Mouse (Mus musculus) heart, postnatal 0 days (tissue): ENCODE results near the gene Msantd3. TPM values are rescaled to one million over a fixed set of nuclear protein-coding genes. Genes with fewer than 3 reads are reported as not detected.
A peak's percentile ranks its signal among the peaks of the same experiment; 100 is the strongest.

Experiments used
- ATAC-seq: fragments of 200-750 bp; cut with Nextera tagmentation; 2 replicates; pipeline ENCODE4 v1.8.0; 2017; ENCODE audit warnings: low read depth, moderate number of reproducible peaks, moderate library complexity; ENCODE audit not compliant: insufficient read depth
- DNase-seq: peaks from one replicate; pipeline ENCODE4 v3.0.0-alpha.2; 2016; ENCODE audit warnings: low spot score
- H3K27ac ChIP-seq: fragments of 300-500 bp; sonication (generic); 2 replicates; pipeline ENCODE4 v1.5.1; 2014; ENCODE audit warnings: low read depth, mild to moderate bottlenecking
- H3K27me3 ChIP-seq: fragments of 300-500 bp; sonication (generic); 2 replicates; pipeline ENCODE4 v1.6.1; 2014; ENCODE audit warnings: low read length, mixed read lengths; ENCODE audit not compliant: control insufficient read depth, insufficient read depth
- H3K36me3 ChIP-seq: fragments of 300-500 bp; sonication (generic); replicated peaks from 2 replicates; pipeline ENCODE4 v1.6.1; 2014; ENCODE audit warnings: low read length, mixed read lengths; ENCODE audit not compliant: control insufficient read depth, insufficient read depth
- H3K4me1 ChIP-seq: fragments of 300-500 bp; sonication (generic); 2 replicates; pipeline ENCODE4 v1.6.1; 2014; ENCODE audit warnings: antibody characterized with exemption; ENCODE audit not compliant: control insufficient read depth, insufficient read depth
- H3K4me2 ChIP-seq: fragments of 300-500 bp; sonication (generic); 2 replicates; pipeline ENCODE4 v1.6.1; 2014; ENCODE audit warnings: low read depth, mild to moderate bottlenecking, low read length, moderate library complexity
- H3K4me3 ChIP-seq: fragments of 300-500 bp; sonication (generic); 2 replicates; pipeline ENCODE4 v1.5.1; 2014; ENCODE audit warnings: low read depth, low read length
- H3K9ac ChIP-seq: fragments of 300-500 bp; sonication (generic); replicated peaks from 2 replicates; pipeline ENCODE4 v1.6.1; 2014; ENCODE audit warnings: low read depth, low read length, mixed read lengths
- H3K9me3 ChIP-seq: fragments of 300-500 bp; sonication (generic); replicated peaks from 2 replicates; pipeline ENCODE4 v1.6.1; 2016; ENCODE audit warnings: low read length; ENCODE audit not compliant: control insufficient read depth
- CTCF ChIP-seq: IDR thresholded peaks from 2 replicates; pipeline ENCODE4 v1.5.1; 2016; ENCODE audit warnings: antibody characterized with exemption, control low read depth, low read depth
- EP300 ChIP-seq: IDR thresholded peaks from 2 replicates; pipeline ENCODE4 v1.6.1; 2016; ENCODE audit warnings: antibody characterized with exemption, low read depth
- WGBS: fragments of 180-500 bp; shearing (Covaris S2); extraction: QIAGEN DNeasy Blood & Tissue Kit; methylation state at CpG from one replicate; pipeline ENCODE4 v1.1.7; 2014; 5-methylcytosine and 5-hydroxymethylcytosine counted together
- polyA plus RNA-seq: library from polyadenylated mRNA; unstranded; fragments of >200 nt; fragmentation: Nextera tagmentation; extraction: Ambion mirVana; gene quantifications from 2 replicates; pipeline ENCODE4 v1.2.1, GENCODE M21; 2015
- total RNA-seq: library from RNA; depleted of rRNA; stranded (reverse); fragments of >200 nt; gene quantifications from 2 replicates; pipeline ENCODE4 v1.2.3, GENCODE M21; 2014; ENCODE audit warnings: low replicate concordance; rRNA removed

The Msantd3 gene
- total RNA-seq = 18.1 and 25.9 TPM in 2 replicates
- polyA plus RNA-seq = 21.3 and 23.0 TPM in 2 replicates

DNA sequence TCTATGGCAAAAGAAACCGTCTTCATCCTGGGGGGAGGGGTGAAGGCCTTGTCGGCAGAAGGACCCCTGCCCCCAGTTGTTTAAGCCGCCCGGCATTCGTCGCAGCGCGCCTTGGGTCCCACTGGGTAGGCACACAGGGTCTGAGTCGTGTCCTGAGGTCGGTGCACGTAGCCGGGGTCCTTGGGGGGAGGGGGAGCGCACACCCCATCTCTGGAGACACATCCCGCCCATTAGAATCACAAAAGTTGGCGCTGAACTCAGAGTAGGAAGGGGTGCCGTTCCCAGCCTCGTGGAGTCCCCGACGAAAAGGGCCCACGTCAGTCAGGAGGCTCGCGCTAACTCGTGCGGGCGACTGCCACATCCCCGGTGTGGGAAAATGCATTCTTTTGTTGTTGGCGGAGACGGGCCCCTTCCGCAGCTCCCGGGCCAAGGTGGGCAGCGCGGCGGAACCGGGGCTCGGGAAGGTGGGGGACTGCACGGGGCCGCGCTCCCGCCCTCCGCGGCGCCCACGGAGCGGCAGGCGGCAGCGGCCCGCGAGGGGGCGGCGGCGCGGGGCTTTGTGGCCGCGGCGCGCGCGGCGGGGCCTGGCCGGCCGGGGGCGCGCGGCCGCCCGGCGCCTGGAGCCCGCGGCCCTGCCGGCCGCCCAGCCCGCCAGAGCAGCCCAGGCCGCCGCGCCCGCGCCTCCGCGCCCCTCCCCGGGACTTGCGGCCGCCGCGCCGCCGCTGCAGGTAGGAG is at the start of gene Msantd3:
Msantd3 (plus strand) TSS at position 95 of the 735 bp plus-strand sequence.
- peak within 1 kb of the TSS; percentile 95 for H3K4me2 ChIP-seq
- peak within 1 kb of the TSS; percentile 97 for H3K9ac ChIP-seq
- peak; percentile 71 for ATAC-seq
- TF ChIP-seq EP300 (no peak), CTCF (no peak)
- H3K9me3 ChIP-seq = no peaks in the 10 kb centered on the region
- WGBS = 2% methylated on average over 38 of the region's 86 CpGs
- H3K27me3 ChIP-seq = no peaks in the 10 kb centered on the region
- peak within 1 kb of the TSS; percentile 93 for H3K27ac ChIP-seq
- peak within 1 kb of the TSS; percentile 85 for H3K4me3 ChIP-seq
- peaks cover 35% of the 10 kb centered on the region for H3K4me1 ChIP-seq
- H3K36me3 ChIP-seq = no peaks in the 10 kb centered on the region
- DNase-seq = peak; percentile 43

DNA sequence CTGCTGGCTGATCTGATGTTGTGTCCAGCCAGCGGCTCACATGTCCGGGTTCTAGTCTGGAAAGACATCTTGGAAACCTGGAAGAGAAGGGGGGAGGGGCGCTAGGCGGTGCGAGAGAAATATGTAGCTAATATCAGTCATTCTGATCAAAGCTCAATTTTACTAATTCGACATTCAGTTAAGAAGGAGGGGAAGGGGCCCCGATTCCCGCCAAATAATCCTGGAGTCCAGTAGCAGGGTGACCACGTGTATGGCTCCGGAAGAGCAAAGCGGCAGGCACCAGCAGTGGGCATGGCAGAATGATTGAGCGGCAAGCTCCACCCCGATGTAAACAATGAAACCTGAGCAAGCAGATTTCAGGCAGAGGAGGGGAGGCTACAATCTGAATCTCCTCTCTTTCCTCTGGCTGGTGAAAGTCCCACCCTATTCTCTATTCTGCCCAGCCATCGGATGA is 48.4 kb upstream of the Msantd3 start:
- DNase-seq (no peak), ATAC-seq (no peak)
- H3K27me3 ChIP-seq = no peaks in the 10 kb centered on the region
- H3K4me3 ChIP-seq = peak overlapping the region; percentile 34
- H3K27ac ChIP-seq = no peak overlapping the region
- no peak overlapping the region for H3K9ac ChIP-seq
- no peaks in the 10 kb centered on the region for H3K4me1 ChIP-seq
- TF ChIP-seq EP300 = no peak
- no peak for TF ChIP-seq CTCF
- H3K9me3 ChIP-seq = no peaks in the 10 kb centered on the region
- peak overlapping the region; percentile 51 for H3K4me2 ChIP-seq
- H3K36me3 ChIP-seq = no peaks in the 10 kb centered on the region
- 9% methylated on average over 14 of the region's 14 CpGs for WGBS

- whole genome bisulfite sequencing = 47% methylated on average over 2 of the region's 2 CpGs
- Histone ChIP-seq H3K9me3 (no peaks in the 10 kb centered on the region), H3K27ac (no peak overlapping the region), H3K36me3 (no peaks in the 10 kb centered on the region), H3K27me3 (no peaks in the 10 kb centered on the region), H3K4me1 (no peaks in the 10 kb centered on the region), H3K9ac (no peak overlapping the region), H3K4me2 (no peak overlapping the region), H3K4me3 (no peak overlapping the region)
- ATAC-seq (no peak), DNase-seq (no peak)
- TF ChIP-seq CTCF = no peak
- TF ChIP-seq EP300 = no peak
Measured at GRCm38 (mm10) chr4:48492510-48492909, 47.2 kb upstream of the Msantd3 start.

DNA sequence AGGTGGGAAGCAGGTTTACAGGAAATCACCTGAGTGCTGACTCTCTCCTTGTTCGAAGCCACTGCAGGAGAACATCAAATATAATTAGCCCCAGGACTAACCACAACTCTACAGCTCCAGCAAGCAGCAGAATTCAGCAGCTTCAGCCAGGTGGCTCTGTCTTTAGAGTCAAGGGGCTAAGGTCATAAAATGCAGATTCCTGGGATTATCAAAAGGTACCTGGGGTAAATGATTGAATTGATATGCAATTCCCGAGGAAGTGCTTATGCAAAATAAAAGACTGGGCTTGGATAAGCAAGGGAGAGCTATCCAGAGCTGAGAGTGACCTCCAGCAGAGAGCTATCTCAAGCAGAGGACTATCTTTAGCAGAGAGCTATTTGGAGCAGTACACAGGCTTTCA is 28.9 kb upstream of the Msantd3 start:
- no peaks in the 10 kb centered on the region for H3K4me1 ChIP-seq
- no peak overlapping the region for H3K27ac ChIP-seq
- no peaks in the 10 kb centered on the region for H3K27me3 ChIP-seq
- ATAC-seq = no peak
- no peaks in the 10 kb centered on the region for H3K36me3 ChIP-seq
- 29% methylated on average over 2 of the region's 2 CpGs for WGBS
- TF ChIP-seq EP300 (no peak), CTCF (no peak)
- no peak overlapping the region for H3K9ac ChIP-seq
- 0 out of 2 replicates have a peak, but pooled peaks cover 3% of the 10 kb centered on the region for H3K9me3 ChIP-seq
- H3K4me2 ChIP-seq = no peak overlapping the region
- no peak for DNase-seq
- no peak overlapping the region for H3K4me3 ChIP-seq

GRCm38 (mm10) chr4:48529559-48529958 is 10.2 kb upstream of the Msantd3 start:
- WGBS = 85% methylated on average over 1 of the region's 1 CpGs
- no peaks in the 10 kb centered on the region for H3K36me3 ChIP-seq
- DNase-seq (no peak), ATAC-seq (no peak)
- H3K4me1 ChIP-seq = no peaks in the 10 kb centered on the region
- H3K4me2 ChIP-seq = no peak overlapping the region
- no peak for TF ChIP-seq EP300
- TF ChIP-seq CTCF = no peak
- H3K4me3 ChIP-seq = no peak overlapping the region
- H3K27me3 ChIP-seq = no peaks in the 10 kb centered on the region
- H3K9me3 ChIP-seq = no peaks in the 10 kb centered on the region
- no peak overlapping the region for H3K9ac ChIP-seq
- H3K27ac ChIP-seq = no peak overlapping the region
